Mouse (Mus musculus): Measurements from ENCODE around the gene Atg16l2.

Atg16l2 gene

GRCm38 (mm10) chr7:101321218-101321827 is 19.3 kb upstream of the Atg16l2 start:
- peak; percentile 44 for DNase-seq (ENCODE audit: low read depth, low spot score)

DNA sequence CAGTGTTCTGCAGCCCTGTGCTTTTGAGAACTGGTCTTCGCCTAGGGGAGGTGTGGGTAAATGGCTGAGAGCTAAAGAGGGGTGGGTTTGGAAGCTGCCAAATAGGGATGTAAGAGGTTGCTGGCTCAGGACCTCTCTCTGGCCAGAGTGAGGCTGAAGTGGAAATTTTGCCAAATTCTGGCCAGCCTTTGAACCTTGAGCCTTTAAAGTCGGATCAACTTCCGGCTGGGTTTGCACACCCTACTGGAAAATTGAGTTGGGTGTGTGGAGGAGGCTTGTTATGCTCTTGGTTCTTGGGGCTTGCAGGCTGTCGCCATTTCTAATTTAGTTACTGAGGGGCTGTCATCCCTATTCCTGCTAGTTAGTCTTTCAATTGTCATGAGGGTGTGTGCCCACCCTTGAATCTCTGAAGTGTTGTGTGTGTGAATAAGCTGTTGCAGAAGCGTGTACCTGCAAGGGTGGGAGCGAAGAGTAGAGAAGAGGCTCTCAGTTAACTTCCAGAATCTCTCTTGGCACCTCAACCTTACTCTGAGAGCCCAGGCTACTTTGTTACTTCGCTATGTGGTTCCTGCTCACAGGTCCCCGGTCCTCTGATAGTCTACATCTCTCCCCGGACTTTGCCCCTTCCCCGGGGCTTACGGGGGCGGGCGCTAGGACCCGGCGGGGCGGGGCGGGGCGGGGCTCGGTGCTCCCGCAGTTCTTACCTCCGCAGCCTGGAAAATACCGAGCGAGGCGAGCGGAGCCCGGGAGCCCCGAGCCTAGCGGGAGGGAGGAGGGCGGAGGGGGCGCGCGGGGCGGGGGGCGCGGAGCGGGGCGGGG is 18.6 kb upstream of the Atg16l2 start:
- peak; percentile 71 for DNase-seq (ENCODE audit: low read depth, low spot score)

- DNase-seq (ENCODE audit: low read depth, low spot score), result no peak
These were observed 17.7 kb upstream of the Atg16l2 start for GRCm38 (mm10) chr7:101319796-101320195.

- no peak for DNase-seq (ENCODE audit: low read depth, low spot score)
These were observed 16.8 kb upstream of the Atg16l2 start for GRCm38 (mm10) chr7:101318848-101319247.

- DNase-seq (ENCODE audit: low read depth, low spot score), result no peak
These were observed 15.0 kb upstream of the Atg16l2 start, which contains the start of gene Stard10 for GRCm38 (mm10) chr7:101317014-101317413. TSS of gene Stard10 (plus strand) at chr7:101317086.

DNA sequence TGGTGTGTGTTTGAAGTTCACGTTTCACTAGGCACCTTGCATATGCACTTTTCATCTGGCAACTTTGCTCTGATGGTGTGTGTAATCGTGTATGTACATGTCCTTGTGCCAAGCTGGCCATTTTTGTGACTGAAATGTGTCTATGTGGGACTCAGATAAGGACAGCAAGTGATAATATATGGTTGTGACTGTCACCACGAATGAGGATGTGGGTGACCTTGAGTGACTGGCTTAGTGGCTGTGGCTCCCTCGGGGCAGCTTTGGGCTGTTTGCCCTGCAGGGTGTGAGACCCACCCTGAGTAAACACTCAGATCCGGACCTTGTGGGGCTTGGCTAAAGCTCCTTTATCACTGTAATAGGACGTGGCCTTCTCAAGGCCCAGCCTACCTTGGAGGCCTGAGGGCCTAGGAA is 14.5 kb upstream of the Atg16l2 start:
- DNase-seq (ENCODE audit: low read depth, low spot score), result no peak

DNA sequence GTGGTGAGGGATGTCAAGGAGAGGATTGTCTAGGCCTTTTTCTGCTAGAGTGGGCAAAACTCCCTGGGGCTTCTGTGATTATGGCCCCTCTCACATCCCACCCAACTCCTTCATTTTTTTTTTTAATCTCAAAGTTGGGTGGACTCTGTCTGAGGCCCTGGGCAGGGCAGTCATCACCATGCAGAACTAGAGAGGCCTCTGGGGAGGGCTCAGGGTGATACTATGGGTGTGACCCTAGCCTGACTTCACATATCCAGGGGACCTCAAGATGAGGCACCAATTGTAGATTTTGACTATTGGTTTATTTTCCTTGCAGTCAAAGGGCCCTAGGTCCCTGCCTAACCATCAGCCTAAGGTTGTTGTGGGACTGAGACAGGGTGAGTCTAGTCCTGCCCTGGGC is 13.6 kb upstream of the Atg16l2 start:
- DNase-seq (ENCODE audit: low read depth, low spot score), result no peak

GRCm38 (mm10) chr7:101314396-101314795 is 12.3 kb upstream of the Atg16l2 start:
- no peak for DNase-seq (ENCODE audit: low read depth, low spot score)

DNA sequence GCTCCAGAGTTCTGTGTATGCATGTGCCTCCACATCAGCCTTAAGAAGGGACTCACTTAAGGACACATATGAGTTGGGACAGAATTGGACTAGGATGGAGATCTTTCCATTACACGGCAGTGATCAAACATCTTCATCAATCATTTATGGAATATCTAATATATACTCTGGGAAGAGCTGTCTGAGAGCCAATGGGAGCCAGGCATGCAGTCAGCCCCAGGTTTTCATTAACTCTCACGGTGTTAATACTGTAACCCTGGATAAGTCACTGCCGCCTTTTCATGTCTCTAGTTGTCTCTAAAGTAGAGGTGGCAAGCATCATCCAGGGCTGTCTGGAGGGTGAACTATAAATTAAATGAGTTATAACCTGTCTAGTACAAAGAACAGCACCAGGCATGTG is 11.0 kb upstream of the Atg16l2 start:
- DNase-seq (ENCODE audit: low read depth, low spot score), result no peak

- DNase-seq (ENCODE audit: low read depth, low spot score), result no peak
These were observed 9.0 kb upstream of the Atg16l2 start for GRCm38 (mm10) chr7:101311061-101311460.

GRCm38 (mm10) chr7:101310327-101311028 is 8.4 kb upstream of the Atg16l2 start:
- DNase-seq (ENCODE audit: low read depth, low spot score), result peak; percentile 99

- no peak for DNase-seq (ENCODE audit: low read depth, low spot score)
These were observed 7.9 kb upstream of the Atg16l2 start for GRCm38 (mm10) chr7:101309985-101310326.

GRCm38 (mm10) chr7:101306841-101307240 is 4.8 kb upstream of the Atg16l2 start:
- DNase-seq (ENCODE audit: low read depth, low spot score), result no peak

DNA sequence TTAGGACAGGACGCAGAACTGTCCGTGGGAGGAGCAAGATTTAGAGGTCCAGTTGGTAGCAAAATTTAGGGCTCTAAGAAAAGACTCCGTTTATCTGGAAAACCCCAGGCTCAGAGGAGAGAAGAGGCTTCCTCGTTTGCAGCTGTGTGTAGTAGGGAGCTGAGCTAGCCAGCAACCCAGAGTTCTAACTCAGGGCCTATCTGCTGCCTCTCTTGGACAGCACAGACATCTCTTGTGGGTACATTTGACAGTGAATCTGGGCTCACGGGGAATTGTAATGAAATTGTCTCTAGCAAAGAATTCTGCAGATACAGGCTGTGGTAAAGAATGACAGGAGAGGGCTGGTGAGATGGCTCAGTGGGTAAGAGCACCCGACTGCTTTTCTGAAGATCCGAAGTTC is 640 bp upstream of the Atg16l2 start:
- no peak for DNase-seq (ENCODE audit: low read depth, low spot score)

DNA sequence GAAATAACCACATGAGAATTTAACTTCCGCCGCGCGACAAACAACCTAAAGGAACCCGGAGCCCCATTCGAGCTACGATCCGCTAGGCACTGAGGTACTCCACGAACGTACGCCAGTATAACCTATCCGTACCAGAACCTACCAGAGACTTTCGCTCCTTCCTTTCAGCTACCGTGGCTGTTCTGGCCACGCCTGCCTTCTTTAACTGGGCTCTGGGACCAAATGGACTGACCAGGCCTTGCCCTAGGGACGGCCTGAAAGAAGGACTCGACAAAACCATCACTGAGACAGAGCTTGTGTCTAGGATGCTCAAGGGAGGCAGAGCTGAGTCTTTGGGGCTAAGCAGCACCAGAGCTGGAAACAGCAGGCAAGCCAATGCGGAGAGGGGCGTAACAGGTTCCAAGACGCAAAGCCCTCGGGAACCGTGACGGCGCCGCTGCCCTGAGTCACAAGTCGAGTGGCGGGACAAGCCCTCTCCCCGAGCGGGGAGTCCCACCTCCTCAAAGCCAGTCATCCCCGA is 630 bp downstream of the Atg16l2 start:
- peak; percentile 78 for DNase-seq (ENCODE audit: low read depth, low spot score)

GRCm38 (mm10) chr7:101298375-101298774 is 3.7 kb downstream of the Atg16l2 start:
- no peak for DNase-seq (ENCODE audit: low read depth, low spot score)

DNA sequence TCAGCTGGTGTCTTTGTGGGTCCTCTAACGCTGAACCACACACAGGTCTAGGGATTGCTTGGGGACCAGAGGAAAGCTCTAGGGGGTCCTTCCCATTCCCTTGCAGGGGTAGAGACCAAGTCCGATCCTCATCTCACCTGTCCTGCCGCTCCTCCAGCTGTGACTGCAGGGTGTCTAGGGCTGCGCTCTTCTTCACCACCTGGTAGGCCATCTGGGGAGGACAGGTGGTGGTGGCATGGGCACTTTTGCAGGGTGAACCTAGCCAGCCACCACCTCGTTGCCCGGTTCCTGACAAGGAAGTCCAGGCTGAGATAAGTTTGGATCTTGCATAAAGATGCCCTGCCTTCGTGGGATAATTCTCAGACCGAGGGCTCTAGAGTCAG is 5.0 kb downstream of the Atg16l2 start:
- no peak for DNase-seq (ENCODE audit: low read depth, low spot score)

DNA sequence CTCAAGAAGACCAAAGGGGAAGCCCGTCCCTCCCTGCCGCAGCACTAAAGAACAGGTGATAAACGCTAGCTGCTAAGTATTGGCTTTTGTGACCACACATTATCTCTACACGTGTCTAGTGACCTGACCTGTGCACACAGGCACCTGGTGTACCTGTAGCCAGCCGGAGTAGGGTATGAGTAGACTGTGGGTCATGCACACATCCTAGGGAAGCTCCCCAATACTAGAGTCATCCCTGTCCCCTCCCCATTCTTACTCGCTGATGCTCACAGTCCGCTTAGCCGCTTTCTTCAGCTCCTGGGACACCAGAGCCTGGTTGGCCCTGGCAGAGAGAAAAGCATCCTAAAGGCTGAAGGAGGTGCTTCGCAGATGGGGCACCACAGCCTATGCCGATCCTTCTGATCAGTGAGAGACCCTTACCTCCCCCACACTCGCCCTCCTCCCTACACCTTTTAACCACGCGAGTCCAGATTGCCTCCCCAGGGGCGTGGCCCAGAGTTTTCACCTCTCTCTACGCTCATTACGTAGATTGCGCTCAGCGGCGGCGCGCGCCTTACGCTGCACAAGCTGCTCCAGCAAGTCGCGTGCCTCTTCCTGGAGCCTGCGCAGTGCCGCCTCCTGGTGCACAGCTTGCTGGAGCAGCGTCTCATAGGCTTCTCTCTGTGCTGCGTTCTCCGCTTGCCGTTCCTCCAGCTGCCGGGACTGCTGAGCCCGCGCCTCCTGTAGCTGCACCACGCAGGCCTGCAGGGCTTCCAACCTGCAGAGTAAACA is 5.6 kb downstream of the Atg16l2 start:
- DNase-seq (ENCODE audit: low read depth, low spot score), result peak; percentile 76

DNA sequence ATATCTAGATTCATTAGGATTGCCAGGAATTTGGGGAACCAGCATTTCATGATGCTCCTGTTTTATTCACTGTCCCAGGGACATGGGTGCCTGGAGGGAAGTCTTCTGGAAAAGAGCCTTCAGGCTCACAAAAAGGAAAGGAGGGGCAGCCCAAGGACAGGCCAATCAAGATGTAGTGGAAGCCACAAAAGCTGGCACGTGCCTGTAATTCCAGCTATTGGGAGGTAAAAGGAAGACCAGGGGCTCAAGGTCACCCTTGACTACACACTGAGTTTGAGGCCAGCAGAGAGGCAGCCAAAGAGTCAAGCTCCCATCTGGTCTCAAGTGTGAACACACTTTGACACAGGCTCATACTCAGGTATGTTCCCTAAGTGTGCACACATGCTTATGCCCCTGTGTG is 6.6 kb downstream of the Atg16l2 start:
- DNase-seq (ENCODE audit: low read depth, low spot score), result no peak

DNA sequence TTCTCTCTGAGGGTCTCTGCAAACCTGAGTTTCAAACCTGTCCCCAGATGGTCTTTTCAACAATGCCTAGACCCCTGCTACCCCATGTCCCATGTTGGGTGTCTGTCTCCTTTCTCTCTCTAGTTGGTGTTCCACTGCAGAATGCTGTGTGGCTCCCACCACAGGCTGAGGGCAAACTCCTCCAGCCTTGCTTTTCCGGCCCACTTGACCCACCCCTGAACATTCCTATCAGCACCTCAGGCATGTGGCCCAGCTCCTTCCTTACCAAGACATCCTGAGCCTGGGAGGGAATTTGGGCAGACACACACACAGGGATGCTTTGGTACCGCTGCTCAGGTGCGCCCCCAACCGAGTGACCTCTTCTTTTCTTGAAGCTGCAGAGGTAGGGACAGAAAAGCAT is 8.4 kb downstream of the Atg16l2 start:
- DNase-seq (ENCODE audit: low read depth, low spot score), result no peak

- DNase-seq (ENCODE audit: low read depth, low spot score), result no peak
These were observed 8.9 kb downstream of the Atg16l2 start for GRCm38 (mm10) chr7:101293138-101293537.

GRCm38 (mm10) chr7:101292696-101293095 is 9.4 kb downstream of the Atg16l2 start:
- no peak for DNase-seq (ENCODE audit: low read depth, low spot score)

All from CD4-positive, CD25-positive, alpha-beta regulatory T cell, adult 2 months (primary cell).